Mouse (Mus musculus) hindbrain, embryonic 11.5 days (tissue): ENCODE measurements around the gene Uqcr11. TPM values are rescaled to one million over a fixed set of nuclear protein-coding genes. Genes with fewer than 3 reads are reported as not detected.
A peak's percentile ranks its signal among the peaks of the same experiment; 100 is the strongest.

ENCODE experiments used
- ATAC-seq: fragments of 200-750 bp; cut with Nextera tagmentation; 2 replicates; pipeline ENCODE4 v1.8.0; 2017; ENCODE audit warnings: mild to moderate bottlenecking, moderate TSS enrichment, moderate library complexity; ENCODE audit not compliant: low FRiP score
- DNase-seq: peaks from one replicate; pipeline ENCODE4 v3.0.0-alpha.2; 2015; ENCODE audit warnings: low spot score
- H3K27ac ChIP-seq: fragments of 300-500 bp; sonication (generic); 2 replicates; pipeline ENCODE4 v1.5.1; 2014; ENCODE audit warnings: mild to moderate bottlenecking, low read depth, low read length
- H3K27me3 ChIP-seq: fragments of 300-500 bp; sonication (generic); 2 replicates; pipeline ENCODE4 v1.6.1; 2014; ENCODE audit warnings: mild to moderate bottlenecking, low read length, moderate library complexity, mixed read lengths; ENCODE audit not compliant: control insufficient read depth, insufficient read depth
- H3K36me3 ChIP-seq: fragments of 300-500 bp; sonication (generic); 2 replicates; pipeline ENCODE4 v1.6.1; 2014; ENCODE audit warnings: mild to moderate bottlenecking, low read length, moderate library complexity, mixed read lengths; ENCODE audit not compliant: control insufficient read depth, insufficient read depth
- H3K4me1 ChIP-seq: fragments of 300-500 bp; sonication (generic); replicated peaks from 2 replicates; pipeline ENCODE4 v1.6.1; 2014; ENCODE audit warnings: low read length, mixed read lengths; ENCODE audit not compliant: control insufficient read depth, insufficient read depth
- H3K4me2 ChIP-seq: fragments of 300-500 bp; sonication (generic); replicated peaks from 2 replicates; pipeline ENCODE4 v1.6.1; 2014; ENCODE audit warnings: mild to moderate bottlenecking, low read depth, low read length
- H3K4me3 ChIP-seq: fragments of 300-500 bp; sonication (generic); 2 replicates; pipeline ENCODE4 v1.5.1; 2014; ENCODE audit warnings: low read depth, low read length
- H3K9ac ChIP-seq: fragments of 300-500 bp; sonication (generic); 2 replicates; pipeline ENCODE4 v1.6.1; 2014; ENCODE audit warnings: low read depth, low read length
- H3K9me3 ChIP-seq: fragments of 300-500 bp; sonication (generic); 2 replicates; pipeline ENCODE4 v1.6.1; 2016; ENCODE audit warnings: low read length; ENCODE audit not compliant: control insufficient read depth
- WGBS: fragments of 180-500 bp; shearing (Covaris S2); extraction: QIAGEN DNeasy Blood & Tissue Kit; methylation state at CpG from one replicate; pipeline ENCODE4 v1.1.7; 2014; 5-methylcytosine and 5-hydroxymethylcytosine counted together
- polyA plus RNA-seq: library from polyadenylated mRNA; unstranded; fragments of >200 nt; fragmentation: Nextera tagmentation; extraction: Ambion mirVana; gene quantifications from 2 replicates; pipeline ENCODE4 v1.2.1, GENCODE M21; 2014

Uqcr11 gene
- polyA plus RNA-seq, 1 experiment from 2014 or later: 466 TPM

GRCm38 (mm10) chr10:80398719-80399190 lies 7.9 kb downstream of the Uqcr11 start:
- DNase-seq (peak; percentile 100), ATAC-seq (peak; percentile 87)
- Histone ChIP-seq H3K9me3 (no peaks in the 10 kb centered on the region), H3K36me3 (peaks cover 15% of the 10 kb centered on the region), H3K9ac (peak overlapping the region; percentile 96), H3K4me3 (peak overlapping the region; percentile 75), H3K27ac (peak overlapping the region; percentile 99), H3K4me1 (peaks cover 14% of the 10 kb centered on the region), H3K4me2 (peak overlapping the region; percentile 85), H3K27me3 (no peaks in the 10 kb centered on the region)
- WGBS: 0% methylated on average over 57 of the region's 59 CpGs

- ATAC-seq: no peak
- WGBS: 0% methylated on average over 1 of the region's 1 CpGs
- H3K9me3 ChIP-seq: no peaks in the 10 kb centered on the region
- H3K27ac ChIP-seq: peak overlapping the region; percentile 99
- H3K4me3 ChIP-seq: peak overlapping the region; percentile 75
- peaks cover 14% of the 10 kb centered on the region for H3K36me3 ChIP-seq
- peak overlapping the region; percentile 85 for H3K4me2 ChIP-seq
- H3K4me1 ChIP-seq: peaks cover 14% of the 10 kb centered on the region
- peak overlapping the region; percentile 96 for H3K9ac ChIP-seq
- DNase-seq: no peak
- no peaks in the 10 kb centered on the region for H3K27me3 ChIP-seq
Measured at GRCm38 (mm10) chr10:80398174-80398535, 8.5 kb downstream of the Uqcr11 start.

- Histone ChIP-seq H3K27ac (peak overlapping the region; percentile 99; the same call in 1 of the 2 replicates), H3K9me3 (no peaks in the 10 kb centered on the region), H3K36me3 (peaks cover 14% of the 10 kb centered on the region), H3K4me2 (peak overlapping the region; percentile 85), H3K9ac (peak overlapping the region; percentile 96), H3K4me1 (peaks cover 14% of the 10 kb centered on the region), H3K27me3 (no peaks in the 10 kb centered on the region), H3K4me3 (peak overlapping the region; percentile 75)
- ATAC-seq: no peak
- WGBS: 60% methylated on average over 8 of the region's 8 CpGs
- no peak for DNase-seq
Measured at GRCm38 (mm10) chr10:80397524-80398173, 9.0 kb downstream of the Uqcr11 start.

GRCm38 (mm10) chr10:80396822-80397523 lies 9.7 kb downstream of the Uqcr11 start:
- Histone ChIP-seq H3K9ac (peak overlapping the region; percentile 96), H3K27ac (peak overlapping the region; percentile 99; the same call in 1 of the 2 replicates), H3K36me3 (peaks cover 20% of the 10 kb centered on the region), H3K4me1 (peaks cover 14% of the 10 kb centered on the region), H3K9me3 (no peaks in the 10 kb centered on the region), H3K27me3 (no peaks in the 10 kb centered on the region), H3K4me3 (peak overlapping the region; percentile 75), H3K4me2 (peak overlapping the region; percentile 85)
- 89% methylated on average over 11 of the region's 11 CpGs for WGBS
- DNase-seq (no peak), ATAC-seq (no peak)

- Histone ChIP-seq H3K9me3 (no peaks in the 10 kb centered on the region), H3K4me1 (peaks cover 10% of the 10 kb centered on the region), H3K9ac (no peak overlapping the region), H3K4me3 (no peak overlapping the region), H3K4me2 (no peak overlapping the region), H3K36me3 (peaks cover 20% of the 10 kb centered on the region), H3K27me3 (no peaks in the 10 kb centered on the region), H3K27ac (no peak overlapping the region)
- ATAC-seq (no peak), DNase-seq (no peak)
- WGBS: 93% methylated on average over 35 of the region's 35 CpGs
Measured at GRCm38 (mm10) chr10:80395025-80395627, 11.5 kb downstream of the Uqcr11 start.

- Histone ChIP-seq H3K9me3 (no peaks in the 10 kb centered on the region), H3K4me1 (peaks cover 5% of the 10 kb centered on the region), H3K4me3 (no peak overlapping the region), H3K27ac (no peak overlapping the region), H3K4me2 (no peak overlapping the region), H3K9ac (no peak overlapping the region), H3K36me3 (peaks cover 20% of the 10 kb centered on the region), H3K27me3 (no peaks in the 10 kb centered on the region)
- ATAC-seq (no peak), DNase-seq (no peak)
- WGBS: 92% methylated on average over 5 of the region's 5 CpGs
Measured at GRCm38 (mm10) chr10:80392687-80393086, 13.9 kb downstream of the Uqcr11 start.

GRCm38 (mm10) chr10:80390697-80391096 lies 15.9 kb downstream of the Uqcr11 start:
- H3K27ac ChIP-seq: no peak overlapping the region
- H3K36me3 ChIP-seq: peaks cover 20% of the 10 kb centered on the region
- no peak overlapping the region for H3K9ac ChIP-seq
- H3K9me3 ChIP-seq: no peaks in the 10 kb centered on the region
- H3K27me3 ChIP-seq: no peaks in the 10 kb centered on the region
- H3K4me2 ChIP-seq: no peak overlapping the region
- no peak overlapping the region for H3K4me3 ChIP-seq
- ATAC-seq (no peak), DNase-seq (no peak)
- WGBS: 91% methylated on average over 9 of the region's 9 CpGs
- no peaks in the 10 kb centered on the region for H3K4me1 ChIP-seq

GRCm38 (mm10) chr10:80389185-80389708 lies 17.4 kb downstream of the Uqcr11 start:
- Histone ChIP-seq H3K27ac (no peak overlapping the region), H3K4me1 (peaks cover 4% of the 10 kb centered on the region), H3K4me3 (no peak overlapping the region), H3K36me3 (peaks cover 15% of the 10 kb centered on the region), H3K9ac (no peak overlapping the region), H3K4me2 (no peak overlapping the region), H3K9me3 (no peaks in the 10 kb centered on the region), H3K27me3 (no peaks in the 10 kb centered on the region)
- DNase-seq: no peak
- ATAC-seq: no peak
- 80% methylated on average over 4 of the region's 4 CpGs for WGBS
